Mouse (Mus musculus): ENCODE measurements around the gene Ptk7. TPM values are rescaled to one million over a fixed set of nuclear protein-coding genes. Genes with fewer than 3 reads are reported as not detected.
"Not testable (repeated sequence)": the region's sequence is repeated elsewhere in the genome, so short reads cannot be mapped to it uniquely, and the experiment has no call there.

Ptk7 gene
- total RNA-seq, 1 experiment from 2014 or later, result not detected

- no peak for ATAC-seq (ENCODE audit: extremely low read depth, insufficient number of reproducible peaks, low FRiP score, poor library complexity, severe bottlenecking)
Measured at GRCm38 (mm10) chr17:46586327-46586726, 43.0 kb downstream of the Ptk7 start.

- no peak for ATAC-seq (ENCODE audit: extremely low read depth, insufficient number of reproducible peaks, low FRiP score, poor library complexity, severe bottlenecking)
Measured at GRCm38 (mm10) chr17:46578650-46579049, 50.7 kb downstream of the Ptk7 start.

- ATAC-seq (ENCODE audit: extremely low read depth, insufficient number of reproducible peaks, low FRiP score, poor library complexity, severe bottlenecking), result 0 out of 2 replicates have a peak, but pooled peaks have one; percentile 11
Measured at GRCm38 (mm10) chr17:46576070-46576469, 53.2 kb downstream of the Ptk7 start.

GRCm38 (mm10) chr17:46574535-46574934 lies 54.8 kb downstream of the Ptk7 start:
- ATAC-seq (ENCODE audit: extremely low read depth, insufficient number of reproducible peaks, low FRiP score, poor library complexity, severe bottlenecking), result no peak

- no peak for ATAC-seq (ENCODE audit: extremely low read depth, insufficient number of reproducible peaks, low FRiP score, poor library complexity, severe bottlenecking)
Measured at GRCm38 (mm10) chr17:46571005-46571404, 58.3 kb downstream of the Ptk7 start.

- ATAC-seq (ENCODE audit: extremely low read depth, insufficient number of reproducible peaks, low FRiP score, poor library complexity, severe bottlenecking), result no peak
Measured at GRCm38 (mm10) chr17:46559146-46559545, 70.2 kb downstream of the Ptk7 start.

GRCm38 (mm10) chr17:46558151-46558550 lies 71.2 kb downstream of the Ptk7 start:
- no peak for ATAC-seq (ENCODE audit: extremely low read depth, insufficient number of reproducible peaks, low FRiP score, poor library complexity, severe bottlenecking)

GRCm38 (mm10) chr17:46557321-46557720 lies 72.0 kb downstream of the Ptk7 start:
- ATAC-seq (ENCODE audit: extremely low read depth, insufficient number of reproducible peaks, low FRiP score, poor library complexity, severe bottlenecking), result not testable (repeated sequence)

- ATAC-seq (ENCODE audit: extremely low read depth, insufficient number of reproducible peaks, low FRiP score, poor library complexity, severe bottlenecking), result no peak
Measured at GRCm38 (mm10) chr17:46556584-46556945, 72.7 kb downstream of the Ptk7 start.

GRCm38 (mm10) chr17:46555673-46556583 lies 73.4 kb downstream of the Ptk7 start, which contains the start of gene Srf:
Gene Srf (minus strand): TSS chr17:46556175.
- ATAC-seq (ENCODE audit: extremely low read depth, insufficient number of reproducible peaks, low FRiP score, poor library complexity, severe bottlenecking), result peak; percentile 93

- ATAC-seq (ENCODE audit: extremely low read depth, insufficient number of reproducible peaks, low FRiP score, poor library complexity, severe bottlenecking), result no peak
Measured at GRCm38 (mm10) chr17:46554977-46555672, 74.2 kb downstream of the Ptk7 start.

- ATAC-seq (ENCODE audit: extremely low read depth, insufficient number of reproducible peaks, low FRiP score, poor library complexity, severe bottlenecking), result no peak
Measured at GRCm38 (mm10) chr17:46554646-46554976, 74.7 kb downstream of the Ptk7 start.

- no peak for ATAC-seq (ENCODE audit: extremely low read depth, insufficient number of reproducible peaks, low FRiP score, poor library complexity, severe bottlenecking)
Measured at GRCm38 (mm10) chr17:46553926-46554325, 75.4 kb downstream of the Ptk7 start.

- ATAC-seq (ENCODE audit: extremely low read depth, insufficient number of reproducible peaks, low FRiP score, poor library complexity, severe bottlenecking), result no peak
Measured at GRCm38 (mm10) chr17:46553469-46553868, 75.8 kb downstream of the Ptk7 start.

GRCm38 (mm10) chr17:46552841-46553423 lies 76.4 kb downstream of the Ptk7 start:
- peak; percentile 15; the same call in 1 of the 2 replicates for ATAC-seq (ENCODE audit: extremely low read depth, insufficient number of reproducible peaks, low FRiP score, poor library complexity, severe bottlenecking)

- no peak for ATAC-seq (ENCODE audit: extremely low read depth, insufficient number of reproducible peaks, low FRiP score, poor library complexity, severe bottlenecking)
Measured at GRCm38 (mm10) chr17:46552151-46552550, 77.2 kb downstream of the Ptk7 start.

- no peak for ATAC-seq (ENCODE audit: extremely low read depth, insufficient number of reproducible peaks, low FRiP score, poor library complexity, severe bottlenecking)
Measured at GRCm38 (mm10) chr17:46551369-46551768, 77.9 kb downstream of the Ptk7 start.

- ATAC-seq (ENCODE audit: extremely low read depth, insufficient number of reproducible peaks, low FRiP score, poor library complexity, severe bottlenecking), result no peak
Measured at GRCm38 (mm10) chr17:46550904-46551303, 78.4 kb downstream of the Ptk7 start.

GRCm38 (mm10) chr17:46549642-46550041 lies 79.7 kb downstream of the Ptk7 start:
- ATAC-seq (ENCODE audit: extremely low read depth, insufficient number of reproducible peaks, low FRiP score, poor library complexity, severe bottlenecking), result no peak

- peak; percentile 42; the same call in 1 of the 2 replicates for ATAC-seq (ENCODE audit: extremely low read depth, insufficient number of reproducible peaks, low FRiP score, poor library complexity, severe bottlenecking)
Measured at GRCm38 (mm10) chr17:46549193-46549592, 80.1 kb downstream of the Ptk7 start.

All from neutrophil, adult 5-6 weeks (primary cell).